Mouse (Mus musculus) testis, adult 2 months (tissue): ENCODE measurements around the gene Pgghg.

Experiments used
- CTCF ChIP-seq: fragments of 200-500 bp; IDR thresholded peaks from 2 replicates; pipeline ENCODE4 v1.5.1; 2012; ENCODE audit warnings: low read depth, mild to moderate bottlenecking, inconsistent platforms, low read length, moderate library complexity; ENCODE audit not compliant: control insufficient read depth, insufficient read depth, insufficient replicate concordance
- POLR2A ChIP-seq: fragments of 200-500 bp; IDR thresholded peaks from 2 replicates; pipeline ENCODE4 v1.6.1; 2012; ENCODE audit warnings: low read depth, mild to moderate bottlenecking, inconsistent platforms, low read length, moderate library complexity; ENCODE audit not compliant: control insufficient read depth

DNA sequence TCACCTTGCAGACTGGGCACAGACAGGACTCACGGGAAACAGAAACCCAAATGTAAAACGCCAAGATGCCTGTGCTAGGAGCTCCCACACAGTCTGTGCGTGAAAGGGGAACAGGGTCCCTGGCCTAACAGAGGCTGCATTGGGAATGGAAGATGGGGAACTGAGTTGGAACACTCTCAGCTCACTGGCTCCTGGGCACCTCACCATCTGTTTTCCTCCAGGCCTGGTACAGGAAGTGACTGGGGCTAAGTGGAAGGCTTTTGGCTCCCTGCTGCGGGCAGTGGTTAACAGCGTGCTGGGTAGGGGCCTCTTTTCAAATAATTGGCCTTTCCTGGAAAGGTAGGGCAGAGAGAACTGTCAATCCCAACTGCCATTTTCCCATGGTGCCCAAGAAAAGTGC, 49.4 kb downstream of the Pgghg start:
- no peak for TF ChIP-seq CTCF
- no peak for TF ChIP-seq POLR2A
